Mouse (Mus musculus) erythroblast, embryonic 14.5 days (primary cell): Measurements from ENCODE around the gene Fbxo7.

Source experiments
- GATA1 ChIP-seq: IDR thresholded peaks from 2 replicates; pipeline ENCODE4 v1.6.1; 2012; ENCODE audit warnings: low read length, inconsistent platforms, mixed read lengths
- TAL1 ChIP-seq: IDR thresholded peaks from 3 replicates; pipeline ENCODE4 v1.6.1; 2012; ENCODE audit warnings: low read length, inconsistent platforms, mixed read lengths

GRCm38 (mm10) chr10:86077272-86077671 is 55.5 kb downstream of the Fbxo7 start:
- no peak for TF ChIP-seq TAL1
- no peak for TF ChIP-seq GATA1
